ENCODE assay signal across 26 mouse cellular contexts in the genomic region with DNA sequence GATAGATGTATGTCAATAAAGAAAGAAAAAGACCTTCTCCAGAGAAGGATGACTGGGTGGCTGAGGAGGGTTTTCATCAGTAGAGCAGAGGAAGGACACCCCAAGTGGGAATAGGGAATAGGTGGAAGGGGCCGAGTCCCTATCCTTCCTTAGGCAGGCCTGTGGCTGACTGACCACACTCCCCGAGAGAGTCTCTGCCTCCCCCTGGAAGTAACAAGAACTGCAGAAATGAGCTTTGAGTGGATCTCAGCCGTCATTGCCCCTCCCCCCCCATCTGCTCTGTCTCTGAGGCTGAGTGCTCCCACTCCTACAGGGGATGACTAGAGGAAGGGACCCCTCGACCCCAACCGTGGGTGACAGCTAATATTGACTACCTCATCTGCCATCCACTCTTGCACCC. TPM values are rescaled to one million over a fixed set of nuclear protein-coding genes. Genes with fewer than 3 reads are reported as not detected.
A peak's percentile ranks its signal among the peaks of the same experiment; 100 is the strongest.
DNase-seq lines count a peak whose midpoint lies in the region; ATAC-seq and TF ChIP-seq lines count a peak whose summit lies in the region.
"Had no signal": no experiment of that assay in that cellular context is flagged by ENCODE, and none has a peak within 500 bp of the region (broad histone marks: within the 10 kb centered on the region; RNA-seq: fewer than 3 reads in every experiment).

No protein-coding gene starts in this region.

- no peak overlapping the region for H3K4me2 ChIP-seq in hindbrain, postnatal 0 days (ENCODE audit: low read depth, low read length)
- H3K4me2 ChIP-seq in hindbrain, embryonic 13.5 days, result no peak overlapping the region
- no peak overlapping the region for H3K4me2 ChIP-seq in liver, postnatal 0 days (ENCODE audit: low read depth, low read length)
- no peak overlapping the region for H3K4me2 ChIP-seq in stomach, postnatal 0 days (replicated peaks; ENCODE audit: low read depth)
- H3K4me2 ChIP-seq: forebrain, embryonic 15.5 days; hindbrain, embryonic 15.5 days; limb, embryonic 15.5 days; midbrain, embryonic 12.5 days; neural tube, embryonic 12.5 days had no signal

- no peaks in the 10 kb centered on the region for H3K9me3 ChIP-seq in hindbrain, postnatal 0 days (ENCODE audit: low read length)
- no peaks in the 10 kb centered on the region for H3K9me3 ChIP-seq in hindbrain, embryonic 13.5 days
- H3K9me3 ChIP-seq in liver, postnatal 0 days (ENCODE audit: low read length), result no peaks in the 10 kb centered on the region
- H3K9me3 ChIP-seq in stomach, postnatal 0 days (ENCODE audit: control insufficient read depth, low read length), result no peaks in the 10 kb centered on the region
- H3K9me3 ChIP-seq: forebrain, embryonic 15.5 days; hindbrain, embryonic 15.5 days; limb, embryonic 10.5 days; limb, embryonic 15.5 days; megakaryocyte, embryonic 14.5 days; midbrain, embryonic 12.5 days; neural tube, embryonic 12.5 days had no signal

- WGBS in hindbrain, postnatal 0 days, result 51% methylated on average over 5 of the region's 5 CpGs
- 38% methylated on average over 5 of the region's 5 CpGs for WGBS in hindbrain, embryonic 13.5 days
- WGBS in liver, postnatal 0 days (ENCODE audit: insufficient replicate concordance), result 37% methylated on average over 5 of the region's 5 CpGs
- 38% methylated on average over 5 of the region's 5 CpGs for WGBS in stomach, postnatal 0 days

- no peaks in the 10 kb centered on the region for H3K36me3 ChIP-seq in hindbrain, postnatal 0 days (ENCODE audit: insufficient read depth, low read length)
- H3K36me3 ChIP-seq in hindbrain, embryonic 13.5 days, result no peaks in the 10 kb centered on the region
- H3K36me3 ChIP-seq in liver, postnatal 0 days (replicated peaks; ENCODE audit: insufficient read depth, low read length), result no peaks in the 10 kb centered on the region
- H3K36me3 ChIP-seq in testis, adult 2 months (ENCODE audit: control insufficient read depth, insufficient read depth, low read length), result no peaks in the 10 kb centered on the region
- H3K36me3 ChIP-seq in stomach, postnatal 0 days (ENCODE audit: control insufficient read depth, insufficient read depth, low read length), result no peaks in the 10 kb centered on the region
- H3K36me3 ChIP-seq: forebrain, embryonic 15.5 days; hindbrain, embryonic 15.5 days; limb, embryonic 10.5 days; limb, embryonic 15.5 days; midbrain, embryonic 12.5 days; neural tube, embryonic 12.5 days had no signal

- no peak overlapping the region for H3K27ac ChIP-seq in hindbrain, postnatal 0 days
- H3K27ac ChIP-seq in hindbrain, embryonic 13.5 days, result no peak overlapping the region
- H3K27ac ChIP-seq in liver, postnatal 0 days (ENCODE audit: low read depth), result no peak overlapping the region
- H3K27ac ChIP-seq in testis, adult 2 months (ENCODE audit: control insufficient read depth, insufficient read depth, low read depth, low read length), result no peak overlapping the region
- no peak overlapping the region for H3K27ac ChIP-seq in stomach, postnatal 0 days (replicated peaks)
- H3K27ac ChIP-seq: forebrain, embryonic 15.5 days; hindbrain, embryonic 15.5 days; limb, embryonic 10.5 days; limb, embryonic 15.5 days; liver, embryonic 14.5 days; midbrain, embryonic 12.5 days; neural tube, embryonic 12.5 days had no signal

- H3K4me3 ChIP-seq in hindbrain, postnatal 0 days (ENCODE audit: low read length), result no peak overlapping the region
- H3K4me3 ChIP-seq in hindbrain, embryonic 13.5 days, result no peak overlapping the region
- H3K4me3 ChIP-seq in liver, postnatal 0 days (ENCODE audit: low read depth, low read length), result no peak overlapping the region
- no peak overlapping the region for H3K4me3 ChIP-seq in testis, adult 2 months (ENCODE audit: control insufficient read depth, low read depth, low read length)
- H3K4me3 ChIP-seq in stomach, postnatal 0 days (ENCODE audit: low read depth, low read length), result no peak overlapping the region
- H3K4me3 ChIP-seq: forebrain, embryonic 15.5 days; hindbrain, embryonic 15.5 days; limb, embryonic 10.5 days; limb, embryonic 15.5 days; megakaryocyte, embryonic 14.5 days; midbrain, embryonic 12.5 days; myocyte; neural tube, embryonic 12.5 days had no signal

- TF ChIP-seq CTCF in hindbrain, postnatal 0 days (IDR thresholded peaks at IDR 0.05; ENCODE audit: low read depth), result peak; percentile 43
- TF ChIP-seq CTCF in liver, postnatal 0 days (IDR thresholded peaks at IDR 0.05; ENCODE audit: low read depth), result peak; percentile 18
- 0 out of 2 replicates have a peak, but pooled peaks have one; percentile 6 for TF ChIP-seq CTCF in testis, adult 2 months (IDR thresholded peaks at IDR 0.05; ENCODE audit: control insufficient read depth, insufficient read depth, insufficient replicate concordance, low read depth, low read length)
- peak; percentile 52 for TF ChIP-seq CTCF in stomach, postnatal 0 days (IDR thresholded peaks at IDR 0.05; ENCODE audit: low read depth)

- ATAC-seq in hindbrain, postnatal 0 days, result no peak
- no peak for ATAC-seq in hindbrain, embryonic 13.5 days (ENCODE audit: low FRiP score)
- no peak for ATAC-seq in liver, postnatal 0 days
- no peak for ATAC-seq in stomach, postnatal 0 days (ENCODE audit: low FRiP score, low TSS enrichment)
- ATAC-seq: forebrain, embryonic 15.5 days; intestine, embryonic 16.5 days; Patski had no signal

- no peaks in the 10 kb centered on the region for H3K27me3 ChIP-seq in hindbrain, postnatal 0 days (ENCODE audit: insufficient read depth, low read length)
- H3K27me3 ChIP-seq in hindbrain, embryonic 13.5 days, result peaks cover 3% of the 10 kb centered on the region; the same call in 1 of the 2 replicates
- H3K27me3 ChIP-seq in liver, postnatal 0 days (ENCODE audit: insufficient read depth, low read length), result no peaks in the 10 kb centered on the region
- H3K27me3 ChIP-seq in testis, adult 2 months (ENCODE audit: control insufficient read depth, insufficient read depth, low read length), result no peaks in the 10 kb centered on the region
- H3K27me3 ChIP-seq in stomach, postnatal 0 days (ENCODE audit: control insufficient read depth, insufficient read depth, low read length), result no peaks in the 10 kb centered on the region
- H3K27me3 ChIP-seq: forebrain, embryonic 15.5 days; limb, embryonic 15.5 days; neural tube, embryonic 12.5 days; Patski had no signal

- TF ChIP-seq POLR2A in testis, adult 2 months (IDR thresholded peaks at IDR 0.05; ENCODE audit: control insufficient read depth, low read depth, low read length), result no peak

- H3K9ac ChIP-seq in hindbrain, postnatal 0 days (replicated peaks; ENCODE audit: low read length), result no peak overlapping the region
- no peak overlapping the region for H3K9ac ChIP-seq in hindbrain, embryonic 13.5 days
- no peak overlapping the region for H3K9ac ChIP-seq in liver, postnatal 0 days (replicated peaks)
- no peak overlapping the region for H3K9ac ChIP-seq in stomach, postnatal 0 days (ENCODE audit: low read length)
- H3K9ac ChIP-seq: forebrain, embryonic 15.5 days; hindbrain, embryonic 15.5 days; limb, embryonic 15.5 days; liver, embryonic 14.5 days; midbrain, embryonic 12.5 days; neural tube, embryonic 12.5 days had no signal

- DNase-seq in hindbrain, postnatal 0 days (ENCODE audit: low spot score), result no peak
- DNase-seq in liver, postnatal 0 days, result no peak
- DNase-seq in liver, result no peak
- DNase-seq in testis, postnatal 14 days (ENCODE audit: low spot score), result no peak
- DNase-seq in stomach, postnatal 0 days (ENCODE audit: low spot score), result no peak
- DNase-seq in thymus, postnatal 10 days (ENCODE audit: low spot score in 2 of 2), result no peak
- DNase-seq: adrenal gland, postnatal 10 days; cerebellum, adult 8-10 months; cerebellum, postnatal 25 days; kidney, postnatal 25 days; right cerebral cortex, adult 18-20 months; spleen, adult 18-20 months had no signal

- no peak for TF ChIP-seq EP300 in liver, postnatal 0 days (IDR thresholded peaks at IDR 0.05; ENCODE audit: low read depth)
- TF ChIP-seq EP300 in stomach, postnatal 0 days (optimal IDR thresholded peaks at IDR 0.05), result no peak

- H3K4me1 ChIP-seq in hindbrain, postnatal 0 days (ENCODE audit: insufficient read depth, low read length), result peaks cover 13% of the 10 kb centered on the region; the same call in 1 of the 2 replicates
- peaks cover 21% of the 10 kb centered on the region for H3K4me1 ChIP-seq in hindbrain, embryonic 13.5 days (replicated peaks)
- H3K4me1 ChIP-seq in liver, postnatal 0 days (ENCODE audit: insufficient read depth), result peaks cover 7% of the 10 kb centered on the region
- H3K4me1 ChIP-seq in testis, adult 2 months (ENCODE audit: control insufficient read depth, insufficient read depth, low read length), result peaks cover 4% of the 10 kb centered on the region; the same call in 1 of the 2 replicates
- H3K4me1 ChIP-seq in stomach, postnatal 0 days (replicated peaks; ENCODE audit: control insufficient read depth, insufficient read depth), result no peaks in the 10 kb centered on the region; the same call in 1 of the 2 replicates
- H3K4me1 ChIP-seq: midbrain, embryonic 12.5 days had no signal

RNA-seq across cellular contexts. Expression of a gene that starts 9.3 kb away (rescaled TPM):
- 72.3 and 74.5 TPM in 2 replicates for total RNA-seq in hindbrain, postnatal 0 days (2014; rRNA removed)
- 8.1 and 10.1 TPM in 2 replicates for polyA plus RNA-seq in hindbrain, postnatal 0 days (2015; fragmentation: Nextera tagmentation; extraction: Ambion mirVana)
- polyA plus RNA-seq in hindbrain, embryonic 13.5 days (2015; fragmentation: Nextera tagmentation; extraction: Ambion mirVana), result 7.2 and 7.7 TPM in 2 replicates
- polyA plus RNA-seq in liver, postnatal 0 days (2015; fragmentation: Nextera tagmentation; extraction: Ambion mirVana), result 0.35 and 0.38 TPM in 2 replicates
- polyA plus RNA-seq in testis, adult 2 months (2012; rRNA removed), result 2.8 and 3.0 TPM in 2 replicates
- 2.2 and 2.7 TPM in 2 replicates for polyA plus RNA-seq in stomach, postnatal 0 days (2015; fragmentation: Nextera tagmentation; extraction: Ambion mirVana)

RNA-seq across cellular contexts. Expression of a gene that starts 33.3 kb away (rescaled TPM):
- 1.5 and 3.5 TPM in 2 replicates for total RNA-seq in hindbrain, postnatal 0 days (2014; rRNA removed)
- polyA plus RNA-seq in hindbrain, postnatal 0 days (2015; fragmentation: Nextera tagmentation; extraction: Ambion mirVana), result 3.4 and 3.6 TPM in 2 replicates
- 2.7 and 3.5 TPM in 2 replicates for polyA plus RNA-seq in hindbrain, embryonic 13.5 days (2015; fragmentation: Nextera tagmentation; extraction: Ambion mirVana)
- polyA plus RNA-seq in liver, postnatal 0 days (2015; fragmentation: Nextera tagmentation; extraction: Ambion mirVana), result 5.3 and 6.0 TPM in 2 replicates
- 2.1 and 2.9 TPM in 2 replicates for polyA plus RNA-seq in testis, adult 2 months (2012; rRNA removed)
- polyA plus RNA-seq in stomach, postnatal 0 days (2015; fragmentation: Nextera tagmentation; extraction: Ambion mirVana), result 6.1 and 6.4 TPM in 2 replicates
- total RNA-seq: MEL had no signal
